Comparison of ENCODE assay signal across 8 mouse cellular contexts in the genomic region with DNA sequence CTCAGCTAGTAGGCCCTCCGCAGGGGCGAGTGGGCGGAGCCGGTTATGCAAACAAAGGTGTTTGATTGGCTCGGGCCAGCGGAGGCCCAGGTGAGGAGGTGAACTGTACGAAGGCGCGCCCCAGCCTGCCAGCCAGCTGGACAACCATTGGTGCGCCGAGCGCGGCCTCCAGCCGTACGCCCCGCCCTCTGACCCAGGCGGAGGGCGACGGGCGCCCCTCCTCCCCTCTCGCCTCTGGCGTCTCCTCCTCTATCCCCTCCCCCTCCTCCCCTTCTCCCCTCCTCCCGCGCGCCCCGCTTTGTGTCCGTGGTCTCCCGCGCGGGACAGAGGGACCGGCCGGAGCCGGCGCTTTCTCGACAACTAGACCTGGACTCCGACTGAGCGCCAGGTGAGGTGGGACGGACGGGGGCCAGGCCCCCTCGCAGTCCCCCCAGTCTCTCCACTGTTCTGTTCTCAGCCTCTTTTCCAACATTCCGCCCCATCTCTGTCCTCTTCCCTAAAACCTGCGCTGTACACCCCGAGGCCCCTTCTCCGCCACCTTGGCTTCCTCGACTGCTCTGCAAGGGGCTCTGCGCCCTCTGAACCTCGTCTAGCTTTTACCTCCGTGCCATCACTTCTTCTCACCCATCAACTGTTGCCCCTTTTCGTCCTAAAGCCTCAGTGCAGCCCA. TPM values are rescaled to one million over a fixed set of nuclear protein-coding genes. Genes with fewer than 3 reads are reported as not detected.
DNase-seq lines count a peak whose midpoint lies in the region; ATAC-seq lines count a peak whose summit lies in the region.

No protein-coding gene starts in this region.

- peak overlapping the region; percentile 55 for H3K4me3 ChIP-seq in liver, embryonic 15.5 days (replicated peaks)
- peak overlapping the region; percentile 50 for H3K4me3 ChIP-seq in neural tube, embryonic 12.5 days

- no peak overlapping the region; the same call in 1 of the 2 replicates for H3K27ac ChIP-seq in liver, embryonic 15.5 days (replicated peaks)
- H3K27ac ChIP-seq in neural tube, embryonic 12.5 days, result peak overlapping the region; percentile 72; the same call in 1 of the 2 replicates

- WGBS in liver, embryonic 15.5 days (ENCODE audit: insufficient replicate concordance), result 26% methylated on average over 33 of the region's 49 CpGs
- WGBS in neural tube, embryonic 12.5 days, result 20% methylated on average over 42 of the region's 49 CpGs

- H3K9ac ChIP-seq in liver, embryonic 15.5 days, result peak overlapping the region; percentile 15; the same call in 1 of the 2 replicates
- H3K9ac ChIP-seq in neural tube, embryonic 12.5 days, result peak overlapping the region; percentile 73

- H3K4me1 ChIP-seq in liver, embryonic 15.5 days (replicated peaks), result peaks cover 4% of the 10 kb centered on the region; the same call in 1 of the 2 replicates
- H3K4me1 ChIP-seq in neural tube, embryonic 12.5 days, result peaks cover 4% of the 10 kb centered on the region; the same call in 1 of the 2 replicates

- no peaks in the 10 kb centered on the region for H3K9me3 ChIP-seq in liver, embryonic 15.5 days (replicated peaks)
- no peaks in the 10 kb centered on the region for H3K9me3 ChIP-seq in neural tube, embryonic 12.5 days

- no peak for DNase-seq in frontal cortex, adult 2 months (ENCODE audit: extremely low spot score in 1 of 2, low spot score in 1 of 2)
- DNase-seq in cerebellum, postnatal 14 days, result peak; percentile 70 to 72
- DNase-seq in gastrocnemius, postnatal 10 days, result peak; percentile 34
- peak; percentile 76 for DNase-seq in induced T-regulatory cell, adult 2 months (ENCODE audit: low read depth)
- peak; percentile 62 for DNase-seq in testis, postnatal 10 days (ENCODE audit: low spot score)

- no peaks in the 10 kb centered on the region for H3K27me3 ChIP-seq in liver, embryonic 15.5 days
- no peaks in the 10 kb centered on the region for H3K27me3 ChIP-seq in neural tube, embryonic 12.5 days (replicated peaks)

- H3K36me3 ChIP-seq in liver, embryonic 15.5 days (replicated peaks), result no peaks in the 10 kb centered on the region
- H3K36me3 ChIP-seq in neural tube, embryonic 12.5 days, result no peaks in the 10 kb centered on the region

- ATAC-seq in frontal cortex, adult (ENCODE audit: low TSS enrichment), result 0 out of 2 replicates have a peak, but pooled peaks have one; percentile 13
- peak; percentile 91 for ATAC-seq in liver, embryonic 15.5 days (ENCODE audit: insufficient read depth)
- peak; percentile 92 for ATAC-seq in neural tube, embryonic 12.5 days (ENCODE audit: low FRiP score, low read depth)

- H3K4me2 ChIP-seq in liver, embryonic 15.5 days, result peak overlapping the region; percentile 68
- H3K4me2 ChIP-seq in neural tube, embryonic 12.5 days (replicated peaks), result peak overlapping the region; percentile 62

RNA-seq across cellular contexts. Expression of gene Dlg3, which starts 9.6 kb away (rescaled TPM):
- polyA plus RNA-seq in frontal cortex, adult 2 months (2012; rRNA removed), result 102 TPM in 2 replicates
- 1 to 10 TPM; 4.1 to 5.6 TPM for total RNA-seq in gastrocnemius, postnatal 10 days (2021)
- 0.32 and 0.79 TPM in 2 replicates for polyA plus RNA-seq in liver, embryonic 15.5 days (2015; fragmentation: Nextera tagmentation; extraction: Ambion mirVana)
- polyA plus RNA-seq in neural tube, embryonic 12.5 days (2016; fragmentation: Nextera tagmentation; extraction: Ambion mirVana), result 11.6 and 13.7 TPM in 2 replicates

RNA-seq across cellular contexts. Expression of gene Gdpd2, which starts 47.4 kb away (rescaled TPM):
- polyA plus RNA-seq in frontal cortex, adult 2 months (2012; rRNA removed), result 12.4 and 13.1 TPM in 2 replicates
- total RNA-seq in gastrocnemius, postnatal 10 days (2021), result 1 to 10 TPM in 1 of 2 experiments, under 1 TPM in 1; 0.23 to 1.6 TPM
- 0.14 and 0.21 TPM in 2 replicates for polyA plus RNA-seq in liver, embryonic 15.5 days (2015; fragmentation: Nextera tagmentation; extraction: Ambion mirVana)
- 8.7 and 10.7 TPM in 2 replicates for polyA plus RNA-seq in neural tube, embryonic 12.5 days (2016; fragmentation: Nextera tagmentation; extraction: Ambion mirVana)

Comparison
In these comparisons a context has a peak if more than half of its experiments do, and no peak if none do; other contexts are left out.
1. ATAC-seq: peak in every context shown above with its lines; median percentile 92 in neural tube, embryonic 12.5 days; 91 in liver, embryonic 15.5 days; 13 in frontal cortex, adult.
2. DNase-seq: peak in cerebellum, postnatal 14 days (2 of 2), gastrocnemius, postnatal 10 days (single experiment), induced T-regulatory cell, adult 2 months (single experiment) and testis, postnatal 10 days (single experiment); none in frontal cortex, adult 2 months (0 of 2).